Mouse (Mus musculus) gastrocnemius, postnatal 4 days (tissue): ENCODE measurements at regions not wholly inside any gene's neighbourhood (a gene's known extent, or its start where the extent isn't known, plus 50 kb on each side); places are given as distances from the start of the nearest gene placed in this dataset.
"Not testable (repeated sequence)": the region's sequence is repeated elsewhere in the genome, so short reads cannot be mapped to it uniquely, and the experiment has no call there.

ENCODE experiments used
- DNase-seq, 2 experiments: peaks; one replicate each; pipeline ENCODE4 v3.0.0; 2021 to 2022; ENCODE audit warnings: low spot score in 2 of 2, mixed read lengths in 2 of 2

DNA sequence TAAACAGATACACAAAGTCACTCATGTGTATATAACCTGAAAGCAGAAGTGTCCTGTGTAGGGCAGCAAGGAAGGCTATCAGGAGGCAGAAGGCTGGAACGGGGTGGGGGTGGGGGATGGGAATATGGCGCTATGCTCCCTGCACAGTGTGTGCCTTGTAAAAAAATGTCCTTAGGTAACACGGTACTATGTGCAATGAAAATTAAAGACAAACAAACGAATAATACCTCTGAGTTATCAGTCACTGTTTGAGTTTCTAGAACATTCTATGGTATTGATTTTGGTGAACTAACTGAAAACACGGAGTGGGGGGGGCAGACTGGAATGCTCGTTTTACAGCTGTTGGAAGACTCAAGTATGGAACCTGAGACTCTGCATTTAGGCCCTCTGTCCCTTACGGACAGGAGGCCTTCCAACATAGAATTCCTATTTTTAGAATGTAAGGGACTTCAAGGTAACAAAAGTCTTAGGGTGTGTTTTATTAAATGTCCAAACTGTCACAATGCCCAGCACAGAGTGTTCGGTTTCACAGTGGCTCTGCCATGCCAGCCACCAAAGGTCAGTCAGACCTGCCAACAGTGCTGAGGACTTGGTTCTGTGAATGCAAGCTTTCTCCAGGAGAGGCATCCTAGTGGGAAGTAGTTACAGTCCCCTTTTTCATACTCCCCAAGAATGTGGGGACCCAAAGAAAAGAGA lies 240.6 kb downstream of the Ano6 start:
- DNase-seq, result no peak

DNA sequence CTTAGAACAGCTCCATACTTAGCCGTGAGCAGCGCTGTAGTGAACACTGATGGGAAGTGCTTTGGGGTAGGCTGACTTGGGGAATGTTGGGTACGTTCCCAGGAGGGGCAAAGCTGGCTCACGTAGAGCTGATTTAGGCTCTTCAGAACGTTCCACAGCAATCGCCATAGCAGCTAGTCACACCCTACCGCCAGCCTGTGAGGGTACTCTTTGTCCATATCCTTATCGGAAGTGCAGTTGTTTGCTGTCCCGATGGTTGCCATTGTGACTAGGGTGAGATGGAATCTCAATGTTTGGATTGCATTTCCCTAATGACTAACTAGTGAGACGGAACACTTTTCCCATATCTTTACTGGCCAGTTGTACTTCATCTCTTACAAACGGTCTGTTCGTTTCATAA lies 244.6 kb downstream of the Ano6 start:
- no peak for DNase-seq

DNA sequence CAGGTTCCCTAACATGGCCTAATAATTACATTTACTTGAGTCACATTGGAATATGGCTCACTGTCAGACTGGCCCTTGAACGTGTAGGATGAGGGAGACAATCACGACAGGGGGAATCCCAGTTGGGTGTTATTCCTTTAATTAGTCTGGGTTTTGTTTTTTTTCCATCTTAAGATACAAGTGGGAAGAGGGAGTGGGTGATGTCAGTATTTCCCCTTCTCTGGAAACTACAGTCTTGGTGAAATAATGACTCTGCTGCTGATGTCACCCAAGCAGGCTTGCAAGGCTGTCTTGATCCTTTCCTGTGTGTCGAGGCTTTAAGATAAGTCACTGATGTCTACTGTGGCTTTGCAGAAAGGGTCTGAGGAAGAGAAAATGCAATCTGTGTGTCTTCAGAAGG lies 241.8 kb upstream of the Arid2 start:
- no peak for DNase-seq

- DNase-seq, result no peak
Measured at GRCm38 (mm10) chr15:96046651-96047050, 240.7 kb upstream of the Arid2 start.

- DNase-seq, result no peak
Measured at GRCm38 (mm10) chr15:96050416-96050815, 236.9 kb upstream of the Arid2 start.

- no peak for DNase-seq
Measured at GRCm38 (mm10) chr15:96052586-96052985, 234.7 kb upstream of the Arid2 start.

GRCm38 (mm10) chr15:96055361-96055760 lies 232.0 kb upstream of the Arid2 start:
- no peak for DNase-seq

DNA sequence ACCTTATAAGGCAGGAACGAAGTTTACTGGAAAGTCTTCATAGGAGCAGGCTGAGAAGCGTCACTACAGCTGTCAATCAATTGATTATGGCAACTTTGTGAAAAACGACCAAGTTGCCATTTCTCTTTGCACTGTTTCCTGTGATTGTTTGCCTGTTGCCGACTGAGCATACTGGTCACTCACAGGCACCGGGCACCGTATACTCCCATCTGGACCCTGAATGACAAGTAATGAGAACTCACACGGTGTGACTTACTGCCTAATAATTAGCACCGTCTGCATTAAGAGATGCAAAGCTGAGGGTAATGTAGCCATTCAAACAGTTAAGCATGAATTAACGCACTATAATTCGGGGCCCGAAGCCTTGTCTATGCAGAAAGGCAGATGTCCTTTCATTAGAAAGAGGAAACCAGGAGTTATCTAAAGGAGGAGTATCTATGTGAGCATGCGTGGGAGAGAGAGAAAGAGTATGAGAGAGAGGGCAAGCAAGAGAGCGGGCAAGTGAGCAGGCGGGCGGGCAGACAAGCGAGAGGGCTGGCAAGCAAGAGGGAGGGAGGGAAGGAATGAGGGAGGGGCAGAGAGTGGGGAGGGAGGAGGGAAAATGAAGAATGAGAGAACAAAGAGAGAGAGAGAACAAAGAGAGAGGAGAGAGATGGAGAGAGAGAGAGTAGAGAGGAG lies 231.4 kb upstream of the Arid2 start:
- DNase-seq, result no peak

DNA sequence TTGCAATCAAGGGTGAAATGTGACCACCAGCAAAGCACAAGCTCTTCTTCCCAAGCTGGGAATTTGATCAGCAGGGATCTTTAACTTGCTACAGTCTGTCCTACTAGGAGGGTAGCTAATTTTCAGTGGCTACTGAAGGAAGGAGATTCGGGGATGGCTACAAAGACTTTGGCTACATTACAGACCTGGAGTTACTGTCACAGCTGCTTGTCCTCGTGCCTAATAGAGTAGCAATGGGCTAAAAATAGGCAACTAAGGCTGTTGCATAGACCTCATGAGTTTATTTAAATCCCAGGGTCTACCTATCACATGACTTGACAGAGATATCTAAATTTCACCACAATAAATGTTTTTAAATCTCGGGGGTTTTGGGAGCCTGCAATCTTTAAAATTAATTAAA lies 227.7 kb upstream of the Arid2 start:
- no peak for DNase-seq

DNA sequence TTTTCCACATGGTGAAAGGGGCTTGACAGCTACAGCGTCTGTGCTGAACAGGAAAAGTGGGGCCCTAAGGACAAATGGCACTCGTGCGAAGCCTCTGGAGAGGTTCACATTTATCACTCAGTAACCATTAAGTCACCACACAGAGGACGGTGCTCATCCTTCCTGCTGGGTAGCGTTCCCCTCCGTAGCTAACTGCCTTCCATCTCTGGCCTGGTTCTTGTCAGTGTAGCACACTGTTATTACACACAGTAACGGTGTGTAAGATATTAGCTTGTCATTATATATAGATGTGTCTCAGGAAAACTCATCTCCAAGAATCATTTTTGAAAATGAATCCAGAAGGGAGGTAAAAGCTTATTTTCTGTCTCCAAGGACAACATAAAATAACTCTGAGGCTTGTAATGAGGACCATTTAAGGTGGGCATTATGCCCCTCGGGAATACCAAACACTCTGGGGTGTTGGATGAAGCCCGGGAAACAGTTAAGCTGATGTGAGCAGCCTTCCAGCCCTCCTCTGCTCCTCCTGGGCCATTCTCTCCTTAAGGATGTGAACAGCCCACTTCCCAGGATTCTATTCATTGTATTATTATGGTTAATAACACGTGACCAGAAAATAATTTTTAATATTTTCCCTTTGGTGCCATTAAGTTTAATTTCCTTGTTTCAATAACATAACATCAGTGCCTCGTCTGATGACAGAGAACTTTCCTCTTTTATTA lies 222.7 kb upstream of the Arid2 start:
- no peak for DNase-seq

GRCm38 (mm10) chr15:96075615-96076014 lies 211.7 kb upstream of the Arid2 start:
- DNase-seq, result no peak

- no peak for DNase-seq
Measured at GRCm38 (mm10) chr15:96077756-96078155, 209.6 kb upstream of the Arid2 start.

GRCm38 (mm10) chr15:96078580-96078979 lies 208.7 kb upstream of the Arid2 start:
- DNase-seq, result no peak

DNA sequence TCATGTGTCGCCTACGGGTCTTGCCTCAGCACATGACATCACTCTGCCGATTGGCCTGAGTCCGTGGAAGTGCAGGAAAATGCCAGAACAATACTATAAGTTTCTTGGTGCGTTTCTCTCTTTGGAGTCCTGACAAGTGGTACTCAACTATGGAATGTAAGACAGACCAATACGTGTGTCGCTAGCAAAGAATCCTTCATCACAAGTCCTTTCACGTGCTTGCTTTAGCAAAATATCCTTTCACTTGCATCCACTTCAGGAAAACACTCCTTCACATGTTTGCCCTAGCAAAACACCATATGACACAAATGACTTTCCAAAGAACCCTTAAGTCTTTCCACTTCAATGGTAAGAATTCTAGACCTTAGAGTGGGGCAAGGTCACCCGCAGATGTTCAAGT lies 197.6 kb upstream of the Arid2 start:
- no peak for DNase-seq

- no peak for DNase-seq
Measured at GRCm38 (mm10) chr15:96096438-96096837, 190.9 kb upstream of the Arid2 start.

- no peak for DNase-seq
Measured at GRCm38 (mm10) chr15:96098821-96099220, 188.5 kb upstream of the Arid2 start.

DNA sequence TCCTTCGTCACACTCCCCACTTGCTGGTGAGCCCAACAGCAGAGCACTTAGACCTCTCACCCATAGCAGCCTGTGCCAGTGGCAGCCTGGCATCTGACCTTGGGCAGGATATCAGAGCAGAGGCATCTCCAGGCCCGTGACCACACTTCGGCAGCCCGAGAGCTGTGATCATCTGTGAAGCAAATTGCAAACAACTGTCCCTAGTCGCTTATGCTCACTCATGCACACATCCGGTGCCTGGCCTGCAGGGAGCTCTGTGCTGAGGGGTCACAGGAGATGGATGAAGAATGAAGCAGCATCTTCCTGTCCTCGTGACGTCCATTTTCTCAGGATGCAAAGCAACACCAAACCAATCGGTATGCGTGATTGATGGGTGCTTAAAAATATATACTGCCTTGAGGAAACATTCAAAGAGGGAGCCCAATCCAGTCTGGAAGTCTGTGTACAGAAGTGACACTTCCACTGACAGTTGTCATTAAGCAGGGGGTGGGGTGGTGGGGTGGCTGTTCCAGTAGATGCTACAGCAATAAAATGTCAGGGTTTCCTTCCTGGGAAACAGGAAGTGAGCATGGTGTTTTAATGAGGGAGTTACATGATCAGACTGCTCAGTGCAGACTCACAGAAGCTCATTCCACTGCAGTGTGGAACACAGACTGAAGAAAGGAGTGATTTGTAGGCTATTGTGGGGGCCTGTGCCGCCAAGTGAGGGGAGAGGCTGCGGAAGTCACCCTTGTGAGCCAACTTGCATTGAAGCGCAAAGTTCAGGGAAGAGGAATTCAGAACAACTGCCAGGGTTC lies 187.3 kb upstream of the Arid2 start:
- DNase-seq, result not testable (repeated sequence)

DNA sequence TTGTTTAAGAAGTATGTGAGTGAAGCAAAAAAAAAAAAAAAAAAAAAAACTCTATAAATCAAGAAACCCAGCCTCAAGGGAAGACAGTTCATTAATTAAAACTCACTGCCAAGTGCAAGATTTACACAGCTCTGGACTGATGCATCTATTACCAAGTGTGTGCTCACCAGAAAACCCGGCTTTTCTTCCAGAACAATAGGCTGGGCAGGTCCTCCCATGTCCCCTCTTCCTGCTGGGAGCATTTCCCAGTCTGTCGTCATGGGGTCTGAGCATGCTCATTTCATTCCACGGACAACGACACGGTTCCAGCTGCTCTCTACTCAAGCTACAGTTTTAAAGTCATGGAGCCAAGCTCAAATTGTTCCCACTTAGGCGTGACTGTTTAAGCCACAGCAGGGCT lies 183.6 kb upstream of the Arid2 start:
- peak in 1 of 2 experiments; percentile 53 for DNase-seq

GRCm38 (mm10) chr15:96107503-96107902 lies 179.8 kb upstream of the Arid2 start:
- no peak for DNase-seq

- no peak for DNase-seq
Measured at GRCm38 (mm10) chr15:96113091-96113490, 174.2 kb upstream of the Arid2 start.

GRCm38 (mm10) chr15:96114616-96115015 lies 172.7 kb upstream of the Arid2 start:
- no peak for DNase-seq

DNA sequence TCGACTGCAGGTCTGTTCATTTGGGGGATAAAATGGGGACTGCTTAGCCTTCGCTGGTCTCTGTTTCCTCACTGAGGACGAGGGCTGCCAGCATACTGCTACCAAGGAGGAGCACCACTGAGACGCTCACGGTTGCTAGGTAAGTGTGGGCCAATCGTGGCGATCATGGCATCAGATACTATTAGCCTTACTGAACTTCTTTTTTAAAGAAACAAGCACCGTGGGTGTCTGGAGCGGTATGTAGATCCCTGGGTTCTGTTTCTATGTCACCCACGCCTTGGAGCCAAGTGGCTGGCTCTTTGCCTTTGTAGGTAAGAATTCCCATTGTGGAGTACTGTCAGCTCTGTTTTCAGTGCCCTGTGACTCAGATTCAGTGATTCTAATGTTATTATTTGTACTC lies 172.1 kb upstream of the Arid2 start:
- DNase-seq, result no peak
